Mouse (Mus musculus) heart, postnatal 0 days (tissue): ENCODE results near the gene Nudt17.

ENCODE experiments used
- CTCF ChIP-seq: IDR thresholded peaks from 2 replicates; pipeline ENCODE4 v1.5.1; 2016; ENCODE audit warnings: antibody characterized with exemption, control low read depth, low read depth
- EP300 ChIP-seq: IDR thresholded peaks from 2 replicates; pipeline ENCODE4 v1.6.1; 2016; ENCODE audit warnings: antibody characterized with exemption, low read depth

- TF ChIP-seq CTCF (no peak), EP300 (no peak)
Measured at GRCm38 (mm10) chr3:96693579-96693978, 14.8 kb downstream of the Nudt17 start.
